Mouse (Mus musculus) urinary bladder, postnatal 36 days (tissue): Measurements from ENCODE around the gene Mgarp.

Experiments used
- DNase-seq, 2 experiments: peaks; one replicate each; pipeline ENCODE4 v3.0.0; 2022; ENCODE audit warnings: low spot score in 2 of 2, mixed read lengths in 1 of 2

The Mgarp gene

DNA sequence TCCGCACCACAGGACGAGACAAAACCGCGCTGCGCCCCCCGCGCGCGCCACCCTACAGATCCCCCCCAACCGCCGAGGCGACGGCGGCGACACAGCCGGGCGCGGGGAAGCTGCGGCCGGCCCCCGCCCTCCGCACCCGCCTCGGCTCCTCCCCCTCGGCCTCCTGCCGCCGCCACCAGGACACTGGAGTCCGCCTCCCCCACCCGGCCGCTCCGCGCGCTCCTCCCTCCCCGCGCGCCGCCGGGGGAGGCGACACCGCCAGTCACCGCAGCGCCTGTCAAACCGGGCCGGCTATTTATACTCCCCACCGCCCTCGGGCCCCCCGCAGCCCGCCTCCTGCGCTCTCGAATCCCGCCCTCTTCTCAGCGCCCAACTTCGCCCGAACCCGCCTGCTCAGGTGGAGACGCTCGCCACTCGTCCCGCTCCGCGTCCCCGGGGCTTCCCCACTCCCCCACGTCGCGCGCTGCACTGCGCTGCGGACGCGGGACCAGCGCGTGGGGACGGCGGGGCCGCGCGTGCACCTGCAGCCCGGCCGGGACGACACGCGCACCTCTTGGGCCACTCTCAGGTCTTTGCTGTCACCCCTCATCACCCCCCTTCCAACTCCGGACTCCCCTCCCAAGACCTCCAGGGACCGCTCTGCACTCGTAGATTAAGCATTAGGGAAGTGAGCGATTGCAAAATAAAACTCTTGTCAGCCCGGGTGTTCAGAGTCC lies 55.8 kb downstream of the Mgarp start, which contains the start of gene Elf2:
Gene Elf2, minus strand, starts transcription at position 112 of the 716 bp plus-strand sequence.
- DNase-seq: peak; percentile 81 to 87

DNA sequence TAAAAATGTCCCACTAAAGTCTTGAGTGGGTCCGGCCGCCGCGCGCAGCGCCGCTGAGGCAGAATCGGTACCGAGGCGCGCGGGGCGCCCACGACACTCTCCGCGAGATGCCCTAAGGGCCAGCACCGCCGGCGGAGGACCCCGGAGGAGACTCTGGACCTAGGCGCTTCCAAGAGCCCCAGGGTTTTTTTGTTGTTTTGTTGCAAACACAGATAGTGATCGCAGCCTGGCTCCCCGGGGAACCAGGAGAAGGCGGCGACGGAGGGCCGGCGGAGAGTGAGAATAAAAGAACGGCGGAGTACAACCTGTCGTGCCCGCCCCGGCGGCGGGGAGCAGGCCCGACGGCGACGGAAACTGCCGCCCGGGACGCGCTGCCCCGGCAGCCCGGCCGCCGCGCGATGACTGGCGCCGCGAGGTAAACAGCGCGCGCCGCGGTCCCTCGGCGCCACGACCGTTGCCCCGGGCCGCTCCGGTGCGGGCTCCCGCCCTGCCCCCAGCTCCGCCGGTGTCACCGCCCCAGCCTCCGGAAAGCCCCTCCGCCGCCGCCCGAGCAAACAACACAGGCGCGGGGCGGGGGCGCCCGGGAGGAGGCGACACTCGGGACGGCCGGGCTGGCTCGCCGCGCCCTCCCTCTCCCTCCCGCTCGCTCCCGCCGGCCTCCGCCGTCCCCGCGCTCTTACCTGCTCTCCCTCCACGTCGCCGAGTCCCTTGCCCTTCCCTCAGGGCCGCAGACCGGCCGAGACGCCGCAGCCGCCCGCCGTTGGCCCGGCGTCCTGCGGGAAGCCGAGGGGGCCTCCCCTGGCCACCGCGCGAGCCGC lies 56.6 kb downstream of the Mgarp start:
- peak; percentile 38 to 41 for DNase-seq

- no peak for DNase-seq
Observed at GRCm38 (mm10) chr3:51339378-51339733, 57.2 kb downstream of the Mgarp start.
